Mouse (Mus musculus) stomach, embryonic 14.5 days (tissue): Measurements from ENCODE around the gene Crip1. TPM values are rescaled to one million over a fixed set of nuclear protein-coding genes. Genes with fewer than 3 reads are reported as not detected.
"Not testable (repeated sequence)": the region's sequence is repeated elsewhere in the genome, so short reads cannot be mapped to it uniquely, and the experiment has no call there.

Experiments
- ATAC-seq: fragments of 200-750 bp; cut with Nextera tagmentation; 2 replicates; pipeline ENCODE4 v1.8.0; 2017; ENCODE audit warnings: low read depth, moderate TSS enrichment; ENCODE audit not compliant: insufficient number of reproducible peaks, insufficient read depth, low FRiP score
- H3K27ac ChIP-seq: fragments of 300-500 bp; sonication (generic); 2 replicates; pipeline ENCODE4 v1.5.1; 2014; ENCODE audit warnings: mild to moderate bottlenecking, low read length, moderate library complexity, mixed read lengths
- H3K27me3 ChIP-seq: fragments of 300-500 bp; sonication (generic); 2 replicates; pipeline ENCODE4 v1.6.1; 2014; ENCODE audit warnings: low read length, control low read depth, mixed read lengths; ENCODE audit not compliant: control insufficient read depth, insufficient read depth
- H3K36me3 ChIP-seq: fragments of 300-500 bp; sonication (generic); 2 replicates; pipeline ENCODE4 v1.6.1; 2014; ENCODE audit warnings: mild to moderate bottlenecking, control low read depth, low read length, moderate library complexity, mixed read lengths; ENCODE audit not compliant: control insufficient read depth, insufficient read depth
- H3K4me1 ChIP-seq: fragments of 300-500 bp; sonication (generic); 2 replicates; pipeline ENCODE4 v1.6.1; 2014; ENCODE audit warnings: low read length, control low read depth, mixed read lengths; ENCODE audit not compliant: control insufficient read depth, insufficient read depth
- H3K4me2 ChIP-seq: fragments of 300-500 bp; sonication (generic); replicated peaks from 2 replicates; pipeline ENCODE4 v1.6.1; 2014; ENCODE audit warnings: low read depth, low read length, control low read depth
- H3K4me3 ChIP-seq: fragments of 300-500 bp; sonication (generic); 2 replicates; pipeline ENCODE4 v1.5.1; 2014; ENCODE audit warnings: low read depth, low read length, control low read depth
- H3K9ac ChIP-seq: fragments of 300-500 bp; sonication (generic); replicated peaks from 2 replicates; pipeline ENCODE4 v1.6.1; 2014; ENCODE audit warnings: low read depth, mild to moderate bottlenecking, control low read depth, low read length, moderate library complexity, mixed read lengths
- H3K9me3 ChIP-seq: fragments of 300-500 bp; sonication (generic); 2 replicates; pipeline ENCODE4 v1.6.1; 2016; ENCODE audit warnings: low read depth, low read length, control low read depth; ENCODE audit not compliant: control insufficient read depth
- WGBS: fragments of 180-500 bp; shearing (Covaris S2); extraction: QIAGEN DNeasy Blood & Tissue Kit; methylation state at CpG from one replicate; pipeline ENCODE4 v1.1.7; 2014; 5-methylcytosine and 5-hydroxymethylcytosine counted together
- polyA plus RNA-seq: library from polyadenylated mRNA; unstranded; fragments of >200 nt; fragmentation: Nextera tagmentation; extraction: Ambion mirVana; gene quantifications from 2 replicates; pipeline ENCODE4 v1.2.1, GENCODE M21; 2014

Gene Crip1
- polyA plus RNA-seq, 1 experiment from 2014 or later: 261 TPM

DNA sequence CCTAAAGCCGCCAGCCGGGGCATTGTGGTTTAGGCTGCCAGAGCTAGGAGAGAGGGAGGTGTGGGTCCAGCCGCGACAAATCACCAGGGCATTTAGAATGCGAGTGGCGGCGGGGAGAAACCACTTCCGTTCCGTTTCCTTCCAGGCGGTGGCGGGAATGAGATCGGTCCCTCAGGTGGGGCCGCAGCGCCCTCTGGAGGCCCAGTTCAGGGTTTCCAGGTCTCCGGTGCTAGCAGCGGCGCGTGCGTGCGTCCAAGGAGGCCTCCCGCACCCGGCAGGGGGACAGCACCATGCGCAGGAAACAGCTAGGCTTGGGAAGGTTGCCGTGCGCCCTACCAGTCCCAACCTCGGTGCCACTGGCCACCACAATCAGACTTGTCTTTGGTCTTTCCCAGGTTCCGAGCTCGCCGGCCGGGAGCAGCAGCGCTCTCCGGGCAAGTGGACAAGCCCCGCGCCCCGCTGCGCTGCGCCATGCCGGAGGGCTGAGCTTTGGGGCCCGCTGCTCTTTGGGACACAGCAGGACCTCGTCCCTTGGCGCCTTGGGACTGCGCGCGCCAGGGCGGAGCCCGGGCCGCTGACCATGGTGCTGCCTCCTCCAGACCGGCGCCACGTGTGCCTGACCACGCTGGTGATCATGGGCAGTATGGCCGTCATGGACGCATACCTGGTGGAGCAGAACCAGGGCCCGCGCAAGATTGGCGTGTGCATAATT lies 41.6 kb downstream of the Crip1 start:
- Histone ChIP-seq H3K9ac (no peak overlapping the region), H3K4me2 (peak overlapping the region; percentile 84), H3K4me1 (peaks cover 13% of the 10 kb centered on the region; the same call in 1 of the 2 replicates), H3K9me3 (no peaks in the 10 kb centered on the region), H3K4me3 (peak overlapping the region; percentile 26), H3K27ac (no peak overlapping the region), H3K27me3 (peaks cover 5% of the 10 kb centered on the region; the same call in 1 of the 2 replicates), H3K36me3 (no peaks in the 10 kb centered on the region; the same call in 1 of the 2 replicates)
- WGBS: 4% methylated on average over 55 of the region's 56 CpGs
- ATAC-seq: peak; percentile 57

DNA sequence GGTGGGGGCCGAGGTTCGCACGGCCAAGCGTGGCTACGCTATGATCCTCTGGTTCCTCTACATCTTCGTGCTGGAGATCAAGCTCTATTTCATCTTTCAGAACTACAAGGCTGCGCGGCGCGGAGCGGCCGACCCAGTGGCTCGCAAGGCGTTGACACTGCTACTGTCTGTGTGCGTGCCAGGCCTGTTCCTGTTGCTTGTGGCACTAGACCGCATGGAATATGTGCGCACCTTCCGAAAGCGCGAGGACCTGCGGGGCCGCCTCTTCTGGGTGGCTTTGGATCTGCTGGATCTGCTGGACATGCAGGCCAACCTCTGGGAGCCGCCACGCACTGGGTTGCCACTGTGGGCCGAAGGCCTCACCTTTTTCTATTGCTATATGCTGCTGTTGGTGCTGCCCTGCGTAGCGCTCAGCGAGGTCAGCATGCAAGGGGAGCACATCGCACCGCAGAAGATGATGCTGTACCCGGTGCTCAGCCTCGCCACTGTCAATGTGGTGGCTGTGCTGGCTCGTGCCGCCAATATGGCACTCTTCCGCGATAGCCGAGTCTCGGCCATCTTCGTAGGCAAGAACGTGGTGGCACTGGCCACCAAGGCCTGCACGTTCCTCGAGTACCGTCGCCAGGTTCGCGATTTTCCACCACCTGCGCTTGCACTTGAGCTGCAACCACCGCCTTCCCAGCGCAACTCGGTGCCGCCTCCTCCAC lies 42.4 kb downstream of the Crip1 start:
- 85% methylated on average over 51 of the region's 51 CpGs for WGBS
- no peak for ATAC-seq
- Histone ChIP-seq H3K36me3 (no peaks in the 10 kb centered on the region; the same call in 1 of the 2 replicates), H3K9ac (no peak overlapping the region), H3K27ac (no peak overlapping the region), H3K4me3 (no peak overlapping the region), H3K27me3 (peaks cover 5% of the 10 kb centered on the region; the same call in 1 of the 2 replicates), H3K4me2 (peak overlapping the region; percentile 84), H3K4me1 (peaks cover 13% of the 10 kb centered on the region; the same call in 1 of the 2 replicates), H3K9me3 (no peaks in the 10 kb centered on the region)

DNA sequence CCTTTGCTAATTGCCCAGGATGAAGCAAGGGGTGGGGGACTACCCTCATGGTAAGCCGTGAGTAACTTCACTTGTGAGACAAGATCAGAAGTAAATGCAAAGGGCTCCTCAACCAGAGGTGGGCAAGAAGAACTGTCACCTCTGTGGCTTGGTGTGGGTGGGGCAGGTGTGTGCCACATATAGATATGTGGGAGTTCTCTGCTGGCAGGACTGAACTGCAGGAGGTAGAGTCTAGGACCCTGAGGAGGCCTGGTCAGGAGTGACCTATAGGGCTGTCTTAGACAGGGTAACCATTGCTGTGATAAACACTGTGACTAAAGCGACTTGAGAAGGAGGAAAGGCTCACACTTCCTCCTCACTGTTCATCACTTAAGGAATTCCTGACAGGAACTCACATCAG lies 47.3 kb downstream of the Crip1 start:
- H3K27me3 ChIP-seq: no peaks in the 10 kb centered on the region
- no peak overlapping the region for H3K9ac ChIP-seq
- H3K36me3 ChIP-seq: no peaks in the 10 kb centered on the region; the same call in 1 of the 2 replicates
- H3K27ac ChIP-seq: no peak overlapping the region
- H3K9me3 ChIP-seq: no peaks in the 10 kb centered on the region
- ATAC-seq: no peak
- WGBS: 50% methylated on average over 2 of the region's 2 CpGs
- no peak overlapping the region for H3K4me2 ChIP-seq
- no peak overlapping the region for H3K4me3 ChIP-seq
- no peaks in the 10 kb centered on the region for H3K4me1 ChIP-seq

DNA sequence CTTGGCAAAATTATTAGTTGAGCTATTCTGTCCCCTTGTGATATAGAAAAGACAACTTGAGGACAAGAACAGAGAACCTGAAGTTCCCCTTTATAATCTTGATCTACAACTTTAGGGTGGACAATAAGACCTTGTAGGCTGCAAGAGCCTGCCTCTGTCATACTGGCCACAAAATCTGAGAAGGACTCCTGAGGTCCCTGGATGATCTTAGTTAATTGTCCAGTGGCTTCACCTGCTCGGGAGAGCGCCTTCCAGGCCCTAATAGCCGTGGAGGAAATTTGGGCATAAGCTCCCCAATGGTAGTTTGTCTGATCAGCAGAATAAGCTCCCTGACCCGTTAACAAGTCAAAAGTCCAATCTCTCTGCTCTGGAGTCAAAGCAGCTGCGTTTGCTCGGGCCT lies 53.0 kb downstream of the Crip1 start:
- not testable (repeated sequence) for H3K4me1 ChIP-seq, H3K36me3 ChIP-seq

DNA sequence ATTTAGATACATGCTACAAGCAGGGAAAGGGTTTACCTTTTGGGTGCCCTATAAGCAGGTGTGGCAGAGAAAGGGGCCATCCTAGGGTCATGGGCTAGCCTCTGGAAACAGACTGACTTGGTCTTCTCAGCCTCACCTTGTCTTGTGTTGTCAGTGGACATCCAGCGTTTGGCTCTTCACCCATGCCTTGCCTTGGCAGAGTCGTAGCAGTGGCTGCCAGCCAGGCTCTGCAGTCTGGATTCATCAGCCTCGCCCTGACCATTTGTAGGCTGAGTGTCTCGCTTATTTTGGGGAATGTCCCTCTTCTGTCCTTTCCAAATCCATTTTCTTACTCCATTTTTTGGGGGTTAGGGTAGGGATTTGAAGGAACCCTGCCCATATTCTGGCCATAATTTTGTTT lies 55.2 kb downstream of the Crip1 start:
- no peaks in the 10 kb centered on the region for H3K36me3 ChIP-seq
- no peak for ATAC-seq
- H3K4me3 ChIP-seq: no peak overlapping the region
- no peaks in the 10 kb centered on the region for H3K4me1 ChIP-seq
- H3K9ac ChIP-seq: no peak overlapping the region
- H3K4me2 ChIP-seq: no peak overlapping the region
- no peak overlapping the region for H3K27ac ChIP-seq
- no peaks in the 10 kb centered on the region for H3K27me3 ChIP-seq
- H3K9me3 ChIP-seq: 0 out of 2 replicates have a peak, but pooled peaks cover 3% of the 10 kb centered on the region
- WGBS: 87% methylated on average over 4 of the region's 4 CpGs

More for the DNA sequence above, 53.0 kb downstream of the Crip1 start:
- not testable (repeated sequence) for H3K4me3 ChIP-seq, H3K27ac ChIP-seq, ATAC-seq, H3K27me3 ChIP-seq, H3K9me3 ChIP-seq, H3K9ac ChIP-seq, H3K4me2 ChIP-seq
- 84% methylated on average over 3 of the region's 6 CpGs for WGBS

DNA sequence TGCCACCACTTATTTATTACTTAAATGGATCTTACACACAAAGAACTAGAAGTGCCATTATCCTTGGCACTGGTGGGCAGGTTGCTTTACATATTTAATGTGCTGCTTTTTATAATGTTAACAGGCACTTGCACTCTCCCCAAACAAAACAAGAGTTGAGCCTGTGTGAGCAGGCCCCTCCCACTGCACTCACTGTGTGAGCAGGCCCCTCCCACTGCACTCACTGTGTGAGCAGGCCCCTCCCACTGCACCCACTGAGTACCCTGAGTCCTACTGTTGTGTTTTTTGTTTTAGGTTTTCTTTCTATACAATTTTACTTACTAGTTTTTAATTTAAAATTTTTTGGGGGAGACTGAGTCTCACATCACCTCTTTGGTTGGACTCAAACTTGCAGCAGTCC lies 55.9 kb downstream of the Crip1 start:
- Histone ChIP-seq H3K27ac (no peak overlapping the region), H3K4me3 (no peak overlapping the region), H3K4me2 (no peak overlapping the region), H3K9me3 (0 out of 2 replicates have a peak, but pooled peaks cover 3% of the 10 kb centered on the region), H3K4me1 (no peaks in the 10 kb centered on the region), H3K36me3 (no peaks in the 10 kb centered on the region), H3K9ac (no peak overlapping the region), H3K27me3 (no peaks in the 10 kb centered on the region)
- no peak for ATAC-seq

Other genes starting within 250 kb of the Crip1 start
- gene Jag2, start 216.5 kb upstream of the Crip1 start, polyA plus RNA-seq: 8.4 and 8.5 TPM in 2 replicates
- gene Nudt14, start 204.2 kb upstream of the Crip1 start, polyA plus RNA-seq: 105 and 125 TPM in 2 replicates
- gene Btbd6, start 169.8 kb upstream of the Crip1 start, polyA plus RNA-seq: 22.5 and 27.0 TPM in 2 replicates
- 70.3 and 71.5 TPM in 2 replicates for gene Brf1, start 145.6 kb upstream of the Crip1 start, polyA plus RNA-seq
- 16.5 and 17.1 TPM in 2 replicates for gene Pacs2, start 131.8 kb upstream of the Crip1 start, polyA plus RNA-seq
- not detected in 2 replicates for gene Tex22, start 71.8 kb upstream of the Crip1 start, polyA plus RNA-seq
- 18.7 and 21.8 TPM in 2 replicates for gene Mta1, start 48.0 kb upstream of the Crip1 start, polyA plus RNA-seq
- gene Crip2, start 6.1 kb upstream of the Crip1 start, polyA plus RNA-seq: 118 and 124 TPM in 2 replicates
- 29.2 and 34.7 TPM in 2 replicates for gene Tedc1, start 10.1 kb downstream of the Crip1 start, polyA plus RNA-seq
- gene Tmem121, start 39.6 kb downstream of the Crip1 start, polyA plus RNA-seq: 6.3 and 7.2 TPM in 2 replicates